Mouse (Mus musculus): ENCODE results near the gene Nsmce3.

- no peak for TF ChIP-seq CTCF (IDR thresholded peaks at IDR 0.05; ENCODE audit: insufficient read depth, low read depth, low read length)
- TF ChIP-seq POLR2A (IDR thresholded peaks at IDR 0.05; ENCODE audit: insufficient read depth, low read depth, low read length), result no peak
These were observed 39.1 kb upstream of the Nsmce3 start for GRCm38 (mm10) chr7:64911945-64912344.
